Mouse (Mus musculus) urinary bladder, postnatal 36 days (tissue): ENCODE data around the gene Gabbr2.

ENCODE experiments used
- DNase-seq, 2 experiments: peaks; one replicate each; pipeline ENCODE4 v3.0.0; 2022; ENCODE audit warnings: low spot score in 2 of 2, mixed read lengths in 1 of 2

The Gabbr2 gene

GRCm38 (mm10) chr4:46991016-46991958 lies at the start of gene Gabbr2:
Gabbr2 (minus strand) TSS chr4:46991873.
- DNase-seq = no peak

- no peak for DNase-seq
Observed at GRCm38 (mm10) chr4:47039586-47039985, 47.9 kb upstream of the Gabbr2 start.

GRCm38 (mm10) chr4:47037321-47037657 lies 45.6 kb upstream of the Gabbr2 start:
- DNase-seq = peak; percentile 69 to 73

- DNase-seq = no peak
Observed at GRCm38 (mm10) chr4:47036486-47037320, 45.0 kb upstream of the Gabbr2 start.

GRCm38 (mm10) chr4:47035536-47035935 lies 43.9 kb upstream of the Gabbr2 start:
- DNase-seq = no peak

- no peak for DNase-seq
Observed at GRCm38 (mm10) chr4:47032171-47032570, 40.5 kb upstream of the Gabbr2 start.

GRCm38 (mm10) chr4:47028791-47029190 lies 37.1 kb upstream of the Gabbr2 start:
- no peak for DNase-seq

GRCm38 (mm10) chr4:47023949-47024348 lies 32.3 kb upstream of the Gabbr2 start:
- DNase-seq = no peak

GRCm38 (mm10) chr4:47022804-47023603 lies 31.3 kb upstream of the Gabbr2 start:
- no peak for DNase-seq

- peak; percentile 30 to 46 for DNase-seq
Observed at GRCm38 (mm10) chr4:47020563-47020962, 28.9 kb upstream of the Gabbr2 start.

GRCm38 (mm10) chr4:47015156-47015555 lies 23.5 kb upstream of the Gabbr2 start:
- no peak for DNase-seq

GRCm38 (mm10) chr4:47012476-47012875 lies 20.8 kb upstream of the Gabbr2 start:
- DNase-seq = no peak

- DNase-seq = no peak
Observed at GRCm38 (mm10) chr4:47010400-47011231, 18.9 kb upstream of the Gabbr2 start.

- DNase-seq = no peak
Observed at GRCm38 (mm10) chr4:47000626-47001395, 9.1 kb upstream of the Gabbr2 start.

GRCm38 (mm10) chr4:46997969-46998368 lies 6.3 kb upstream of the Gabbr2 start:
- DNase-seq = no peak

- peak in 1 of 2 experiments; percentile 16 for DNase-seq
Observed at GRCm38 (mm10) chr4:46992827-46993473, 1.3 kb upstream of the Gabbr2 start.

- no peak for DNase-seq
Observed at GRCm38 (mm10) chr4:46991959-46992316, 265 bp upstream of the Gabbr2 start.

- no peak for DNase-seq
Observed at GRCm38 (mm10) chr4:46990281-46991015, 1.2 kb downstream of the Gabbr2 start.

- no peak for DNase-seq
Observed at GRCm38 (mm10) chr4:46989842-46990241, 1.8 kb downstream of the Gabbr2 start.
